Mouse (Mus musculus): ENCODE data around the gene Tmsb10. TPM values are rescaled to one million over a fixed set of nuclear protein-coding genes. Genes with fewer than 3 reads are reported as not detected.

The Tmsb10 gene
- polyA plus RNA-seq (2012; rRNA removed): 462 and 568 TPM in 2 replicates

DNA sequence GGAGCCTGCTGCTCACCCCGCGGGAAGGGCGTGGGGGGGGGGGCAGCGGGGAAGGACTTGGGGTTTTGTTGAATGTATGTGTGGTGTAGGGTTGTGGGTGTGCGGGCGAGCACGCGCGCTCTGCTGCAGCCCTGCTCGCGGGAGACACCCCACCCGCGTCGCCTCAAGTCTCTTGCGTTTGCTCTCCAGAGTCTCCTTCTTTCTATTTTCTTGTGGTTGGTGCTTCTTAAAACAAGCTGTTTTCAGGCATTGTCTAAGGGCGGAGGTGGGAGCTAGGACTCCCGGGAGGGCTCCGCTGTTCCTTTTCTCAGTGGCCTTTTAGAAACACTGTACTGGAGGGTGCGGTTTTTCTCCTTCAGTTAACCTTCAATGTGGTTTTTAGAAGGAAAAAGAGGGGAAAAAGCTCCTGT, at the start of gene Tmsb10:
Gene Tmsb10, minus strand, starts transcription at position 87 of the 410 bp plus-strand sequence.
- Histone ChIP-seq H3K4me1 (ENCODE audit: control insufficient read depth, insufficient read depth, low read length) (no peaks in the 10 kb centered on the region), H3K4me3 (ENCODE audit: insufficient read depth, low read length) (peak within 1 kb of the TSS; percentile 99), H3K27ac (ENCODE audit: insufficient read depth, low read length) (peak within 1 kb of the TSS; percentile 91)
- TF ChIP-seq CTCF (IDR thresholded peaks at IDR 0.05; ENCODE audit: extremely low read depth, insufficient read depth, low read length): no peak
- no peak for TF ChIP-seq POLR2A (IDR thresholded peaks at IDR 0.05; ENCODE audit: extremely low read depth, insufficient read depth, low read length)

DNA sequence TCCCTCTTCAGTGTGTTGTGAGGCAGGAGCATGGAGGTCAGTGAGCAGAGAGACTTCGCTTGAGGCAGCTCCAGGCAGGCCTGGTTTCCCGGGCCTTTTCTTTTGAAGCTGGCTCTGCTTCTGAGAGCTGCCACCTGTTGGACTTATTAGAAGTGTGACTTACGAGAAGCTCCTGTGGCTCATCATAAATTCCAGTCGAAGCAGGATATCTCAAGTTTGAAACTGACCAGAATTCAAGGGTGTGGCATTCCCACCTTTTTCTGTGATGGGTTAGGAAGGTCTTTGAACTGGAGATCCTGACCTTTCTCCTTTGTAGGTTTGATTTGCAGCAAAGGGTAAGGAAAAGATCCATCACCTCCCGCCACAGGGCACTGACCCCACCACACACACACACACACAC, 45.1 kb upstream of the Tmsb10 start:
- no peak for TF ChIP-seq CTCF (IDR thresholded peaks at IDR 0.05; ENCODE audit: extremely low read depth, insufficient read depth, low read length)
- no peak for TF ChIP-seq POLR2A (IDR thresholded peaks at IDR 0.05; ENCODE audit: extremely low read depth, insufficient read depth, low read length)
- H3K27ac ChIP-seq (ENCODE audit: insufficient read depth, low read length): no peak overlapping the region
- H3K4me1 ChIP-seq (ENCODE audit: control insufficient read depth, insufficient read depth, low read length): no peaks in the 10 kb centered on the region
- no peak overlapping the region for H3K4me3 ChIP-seq (ENCODE audit: insufficient read depth, low read length)

DNA sequence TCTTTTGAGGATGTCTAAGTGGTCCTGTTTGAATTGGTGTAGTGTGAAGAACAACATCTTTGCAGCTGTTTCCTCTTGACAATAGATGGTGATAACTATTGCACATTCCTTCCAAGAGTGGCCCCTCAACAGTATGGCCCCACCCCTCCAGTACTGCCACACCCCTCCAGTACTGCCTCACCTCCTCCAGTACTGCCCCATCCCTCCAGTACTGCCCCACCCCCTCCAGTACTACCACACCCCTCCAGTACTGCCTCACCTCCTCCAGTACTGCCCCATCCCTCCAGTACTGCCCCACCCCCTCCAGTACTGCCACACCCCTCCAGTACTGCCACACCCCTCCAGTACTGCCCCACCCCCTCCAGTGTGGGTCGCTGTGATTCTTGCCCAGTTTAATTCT, 43.8 kb upstream of the Tmsb10 start:
- Histone ChIP-seq H3K27ac (ENCODE audit: insufficient read depth, low read length) (no peak overlapping the region), H3K4me1 (ENCODE audit: control insufficient read depth, insufficient read depth, low read length) (no peaks in the 10 kb centered on the region), H3K4me3 (ENCODE audit: insufficient read depth, low read length) (no peak overlapping the region)
- TF ChIP-seq CTCF (IDR thresholded peaks at IDR 0.05; ENCODE audit: extremely low read depth, insufficient read depth, low read length): no peak
- no peak for TF ChIP-seq POLR2A (IDR thresholded peaks at IDR 0.05; ENCODE audit: extremely low read depth, insufficient read depth, low read length)

DNA sequence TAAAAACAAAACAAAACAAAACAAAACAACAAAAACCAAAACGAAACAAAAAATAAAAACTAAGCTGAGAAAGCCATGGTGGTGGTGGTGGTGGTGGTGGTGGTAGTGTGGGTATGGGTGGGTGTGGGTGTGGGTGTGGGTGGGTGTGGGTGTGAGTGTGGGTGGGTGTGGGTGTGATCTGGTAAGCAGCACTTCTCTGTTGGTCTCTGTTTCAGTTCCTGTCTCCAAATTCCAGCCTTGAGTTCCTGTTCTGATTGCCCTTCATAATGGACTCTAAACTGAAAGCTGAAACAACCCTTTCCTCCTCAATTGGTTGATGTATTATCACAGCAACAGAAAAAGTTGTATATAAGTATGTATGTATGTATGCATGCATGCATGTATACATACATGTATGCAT, 40.3 kb upstream of the Tmsb10 start:
- Histone ChIP-seq H3K4me3 (ENCODE audit: insufficient read depth, low read length) (no peak overlapping the region), H3K4me1 (ENCODE audit: control insufficient read depth, insufficient read depth, low read length) (no peaks in the 10 kb centered on the region), H3K27ac (ENCODE audit: insufficient read depth, low read length) (no peak overlapping the region)
- TF ChIP-seq CTCF (IDR thresholded peaks at IDR 0.05; ENCODE audit: extremely low read depth, insufficient read depth, low read length) (no peak), POLR2A (IDR thresholded peaks at IDR 0.05; ENCODE audit: extremely low read depth, insufficient read depth, low read length) (no peak)

GRCm38 (mm10) chr6:72993688-72994082, 35.1 kb upstream of the Tmsb10 start:
- H3K27ac ChIP-seq (ENCODE audit: insufficient read depth, low read length): no peak overlapping the region
- no peaks in the 10 kb centered on the region for H3K4me1 ChIP-seq (ENCODE audit: control insufficient read depth, insufficient read depth, low read length)
- TF ChIP-seq POLR2A (IDR thresholded peaks at IDR 0.05; ENCODE audit: extremely low read depth, insufficient read depth, low read length) (no peak), CTCF (IDR thresholded peaks at IDR 0.05; ENCODE audit: extremely low read depth, insufficient read depth, low read length) (no peak)
- H3K4me3 ChIP-seq (ENCODE audit: insufficient read depth, low read length): no peak overlapping the region

- no peak overlapping the region for H3K4me3 ChIP-seq (ENCODE audit: insufficient read depth, low read length)
Measured at GRCm38 (mm10) chr6:72993054-72993687, 34.6 kb upstream of the Tmsb10 start.

DNA sequence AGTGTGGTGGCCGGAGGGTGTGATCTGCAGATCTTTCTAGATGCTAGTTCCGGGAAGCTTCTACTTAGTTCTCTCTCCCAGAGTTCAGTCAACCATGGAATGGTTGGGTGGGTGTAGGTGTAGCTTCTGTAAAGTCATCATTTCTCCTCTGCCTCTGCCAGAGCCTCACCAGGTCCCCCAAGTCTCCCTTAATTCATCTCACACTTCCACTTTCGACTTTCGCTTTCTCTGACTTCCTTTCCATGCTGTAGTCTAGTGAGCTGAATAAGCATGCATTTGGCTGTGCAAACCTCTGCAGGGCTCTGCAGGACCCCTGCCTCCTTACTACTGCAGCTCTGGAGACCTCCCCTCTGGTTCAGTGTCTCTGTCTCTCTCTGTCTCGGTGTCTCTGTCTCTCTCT, 31.7 kb upstream of the Tmsb10 start:
- TF ChIP-seq CTCF (IDR thresholded peaks at IDR 0.05; ENCODE audit: extremely low read depth, insufficient read depth, low read length) (no peak), POLR2A (IDR thresholded peaks at IDR 0.05; ENCODE audit: extremely low read depth, insufficient read depth, low read length) (no peak)
- Histone ChIP-seq H3K27ac (ENCODE audit: insufficient read depth, low read length) (no peak overlapping the region), H3K4me1 (ENCODE audit: control insufficient read depth, insufficient read depth, low read length) (no peaks in the 10 kb centered on the region)

More at GRCm38 (mm10) chr6:72993054-72993687, 34.6 kb upstream of the Tmsb10 start:
- Histone ChIP-seq H3K27ac (ENCODE audit: insufficient read depth, low read length) (no peak overlapping the region), H3K4me1 (ENCODE audit: control insufficient read depth, insufficient read depth, low read length) (no peaks in the 10 kb centered on the region)
- no peak for TF ChIP-seq CTCF (IDR thresholded peaks at IDR 0.05; ENCODE audit: extremely low read depth, insufficient read depth, low read length)
- TF ChIP-seq POLR2A (IDR thresholded peaks at IDR 0.05; ENCODE audit: extremely low read depth, insufficient read depth, low read length): no peak

GRCm38 (mm10) chr6:72989028-72989736, 30.6 kb upstream of the Tmsb10 start:
- no peak overlapping the region for H3K27ac ChIP-seq (ENCODE audit: insufficient read depth, low read length)
- no peak for TF ChIP-seq CTCF (IDR thresholded peaks at IDR 0.05; ENCODE audit: extremely low read depth, insufficient read depth, low read length)
- TF ChIP-seq POLR2A (IDR thresholded peaks at IDR 0.05; ENCODE audit: extremely low read depth, insufficient read depth, low read length): no peak

More for the DNA sequence above, 31.7 kb upstream of the Tmsb10 start:
- no peak overlapping the region for H3K4me3 ChIP-seq (ENCODE audit: insufficient read depth, low read length)

GRCm38 (mm10) chr6:72982506-72982905, 24.0 kb upstream of the Tmsb10 start:
- Histone ChIP-seq H3K4me3 (ENCODE audit: insufficient read depth, low read length) (no peak overlapping the region), H3K27ac (ENCODE audit: insufficient read depth, low read length) (no peak overlapping the region), H3K4me1 (ENCODE audit: control insufficient read depth, insufficient read depth, low read length) (no peaks in the 10 kb centered on the region)
- TF ChIP-seq CTCF (IDR thresholded peaks at IDR 0.05; ENCODE audit: extremely low read depth, insufficient read depth, low read length) (no peak), POLR2A (IDR thresholded peaks at IDR 0.05; ENCODE audit: extremely low read depth, insufficient read depth, low read length) (no peak)

More at GRCm38 (mm10) chr6:72989028-72989736, 30.6 kb upstream of the Tmsb10 start:
- H3K4me1 ChIP-seq (ENCODE audit: control insufficient read depth, insufficient read depth, low read length): no peaks in the 10 kb centered on the region
- no peak overlapping the region for H3K4me3 ChIP-seq (ENCODE audit: insufficient read depth, low read length)

GRCm38 (mm10) chr6:72981851-72982250, 23.3 kb upstream of the Tmsb10 start:
- Histone ChIP-seq H3K4me3 (ENCODE audit: insufficient read depth, low read length) (no peak overlapping the region), H3K27ac (ENCODE audit: insufficient read depth, low read length) (no peak overlapping the region), H3K4me1 (ENCODE audit: control insufficient read depth, insufficient read depth, low read length) (no peaks in the 10 kb centered on the region)
- no peak for TF ChIP-seq POLR2A (IDR thresholded peaks at IDR 0.05; ENCODE audit: extremely low read depth, insufficient read depth, low read length)
- TF ChIP-seq CTCF (IDR thresholded peaks at IDR 0.05; ENCODE audit: extremely low read depth, insufficient read depth, low read length): no peak

Data from cortical plate, adult 2 months (tissue).